Mouse (Mus musculus) cerebellum, adult 11-12 months (tissue): ENCODE measurements around the gene Adarb2.

Source experiments
- DNase-seq: peaks from one replicate; pipeline ENCODE4 v3.0.0; 2022

Adarb2 gene

GRCm38 (mm10) chr13:8487756-8488434 lies 285.2 kb downstream of the Adarb2 start:
- no peak for DNase-seq

- DNase-seq = no peak
Measured at GRCm38 (mm10) chr13:8493363-8493762, 290.7 kb downstream of the Adarb2 start.

GRCm38 (mm10) chr13:8499551-8499950 lies 296.9 kb downstream of the Adarb2 start:
- no peak for DNase-seq

- DNase-seq = no peak
Measured at GRCm38 (mm10) chr13:8511069-8511817, 308.6 kb downstream of the Adarb2 start.

- DNase-seq = no peak
Measured at GRCm38 (mm10) chr13:8515979-8516715, 313.5 kb downstream of the Adarb2 start.

- DNase-seq = no peak
Measured at GRCm38 (mm10) chr13:8519204-8519603, 316.5 kb downstream of the Adarb2 start.

- DNase-seq = no peak
Measured at GRCm38 (mm10) chr13:8525748-8526631, 323.3 kb downstream of the Adarb2 start.

- DNase-seq = no peak
Measured at GRCm38 (mm10) chr13:8534265-8535113, 331.8 kb downstream of the Adarb2 start.

- no peak for DNase-seq
Measured at GRCm38 (mm10) chr13:8538481-8538880, 335.8 kb downstream of the Adarb2 start.

- no peak for DNase-seq
Measured at GRCm38 (mm10) chr13:8538896-8539295, 336.2 kb downstream of the Adarb2 start.

GRCm38 (mm10) chr13:8542684-8543083 lies 340.0 kb downstream of the Adarb2 start:
- no peak for DNase-seq

- peak; percentile 50 for DNase-seq
Measured at GRCm38 (mm10) chr13:8552242-8552641, 349.6 kb downstream of the Adarb2 start.

- DNase-seq = no peak
Measured at GRCm38 (mm10) chr13:8557784-8558183, 355.1 kb downstream of the Adarb2 start.

- DNase-seq = no peak
Measured at GRCm38 (mm10) chr13:8560485-8560884, 357.8 kb downstream of the Adarb2 start.

GRCm38 (mm10) chr13:8563161-8563560 lies 360.5 kb downstream of the Adarb2 start:
- no peak for DNase-seq

- DNase-seq = peak; percentile 6
Measured at GRCm38 (mm10) chr13:8567111-8568026, 364.7 kb downstream of the Adarb2 start.

GRCm38 (mm10) chr13:8570269-8570668 lies 367.6 kb downstream of the Adarb2 start:
- no peak for DNase-seq

- no peak for DNase-seq
Measured at GRCm38 (mm10) chr13:8573908-8574307, 371.2 kb downstream of the Adarb2 start.

GRCm38 (mm10) chr13:8584257-8585005 lies 381.8 kb downstream of the Adarb2 start:
- peak; percentile 10 for DNase-seq

GRCm38 (mm10) chr13:8587447-8587846 lies 384.8 kb downstream of the Adarb2 start:
- no peak for DNase-seq
